In genomic region chr6:22379831-22380230, GRCm38 (mm10) we compare ENCODE assay signal across 30 mouse cellular contexts. TPM values are rescaled to one million over a fixed set of nuclear protein-coding genes. Genes with fewer than 3 reads are reported as not detected.
DNase-seq lines count a peak whose midpoint lies in the region; ATAC-seq and TF ChIP-seq lines count a peak whose summit lies in the region.
"Had no signal": no experiment of that assay in that cellular context is flagged by ENCODE, and none has a peak within 500 bp of the region (broad histone marks: within the 10 kb centered on the region; RNA-seq: fewer than 3 reads in every experiment).

No protein-coding gene starts in this region.

- no peak for ATAC-seq in kidney, postnatal 0 days (replicated peaks; ENCODE audit: low FRiP score, low read depth)
- no peak for ATAC-seq in monocyte, adult 5-6 weeks (replicated peaks; ENCODE audit: insufficient number of reproducible peaks, low FRiP score, low TSS enrichment, poor library complexity, severe bottlenecking)
- no peak for ATAC-seq in megakaryocyte-erythroid progenitor cell, adult 5-6 weeks (replicated peaks; ENCODE audit: low FRiP score, low TSS enrichment, poor library complexity, severe bottlenecking)
- ATAC-seq: forebrain, embryonic 15.5 days; midbrain, embryonic 13.5 days; Patski had no signal

- H3K36me3 ChIP-seq in kidney, postnatal 0 days (ENCODE audit: insufficient read depth, low read length): no peaks in the 10 kb centered on the region
- no peaks in the 10 kb centered on the region for H3K36me3 ChIP-seq in CH12.LX (replicated peaks in 1 of 2; ENCODE audit: control insufficient read depth in 1 of 2, insufficient read depth in 1 of 2, low read length in 1 of 2)
- H3K36me3 ChIP-seq: forebrain, embryonic 15.5 days; midbrain, embryonic 13.5 days; neural tube, embryonic 15.5 days had no signal

- in situ Hi-C loops in CH12.LX (cut with MboI; ENCODE audit: low pct_ligation_motif_present, low pct_unique_long_range_greater_than_20kb, low sequenced_read_pairs): no loop called here

- no peaks in the 10 kb centered on the region for H3K79me2 ChIP-seq in CH12.LX (replicated peaks; ENCODE audit: control insufficient read depth, extremely low read depth, insufficient read depth, poor library complexity, severe bottlenecking)

- H3K27me3 ChIP-seq in kidney, postnatal 0 days (ENCODE audit: insufficient read depth, low read length): no peaks in the 10 kb centered on the region
- no peaks in the 10 kb centered on the region for H3K27me3 ChIP-seq in CH12.LX (replicated peaks)
- H3K27me3 ChIP-seq: forebrain, embryonic 15.5 days; megakaryocyte, embryonic 14.5 days; midbrain, embryonic 13.5 days; neural tube, embryonic 15.5 days; Patski had no signal

- TF ChIP-seq CTCF in kidney, postnatal 0 days (IDR thresholded peaks at IDR 0.05; ENCODE audit: low read depth): no peak
- TF ChIP-seq CTCF in CH12.LX (conservative IDR thresholded peaks at IDR 0.05 in 1 of 2, IDR thresholded peaks at IDR 0.05 in 1 of 2; ENCODE audit: low read depth in 2 of 2, low read length in 2 of 2): no peak

- no peak overlapping the region for H3K4me2 ChIP-seq in kidney, postnatal 0 days (ENCODE audit: low read length)
- no peak overlapping the region for H3K4me2 ChIP-seq in CH12.LX (ENCODE audit: insufficient read depth, low read depth, poor library complexity, severe bottlenecking)
- H3K4me2 ChIP-seq: forebrain, embryonic 15.5 days; heart, embryonic 11.5 days; hindbrain, embryonic 14.5 days; lung, embryonic 14.5 days; midbrain, embryonic 13.5 days; neural tube, embryonic 15.5 days had no signal

- no peak for TF ChIP-seq EP300 in CH12.LX (IDR thresholded peaks at IDR 0.05; ENCODE audit: low read length)

- WGBS in kidney, postnatal 0 days: 92% methylated on average over 1 of the region's 1 CpGs

- H3K4me1 ChIP-seq in kidney, postnatal 0 days (replicated peaks; ENCODE audit: insufficient read depth, low read length): no peaks in the 10 kb centered on the region
- H3K4me1 ChIP-seq in CH12.LX (ENCODE audit: control insufficient read depth in 1 of 2, insufficient read depth in 2 of 2): peaks cover 7 to 15% of the 10 kb centered on the region in 2 experiments; a peak in 3 of 4 replicates
- H3K4me1 ChIP-seq: forebrain, embryonic 15.5 days; midbrain, embryonic 13.5 days; neural tube, embryonic 15.5 days had no signal

- no peak for TF ChIP-seq POLR2A in CH12.LX (IDR thresholded peaks at IDR 0.05; ENCODE audit: low read depth, low read length)

- no peak overlapping the region for H3K9ac ChIP-seq in kidney, postnatal 0 days (ENCODE audit: low read depth, low read length)
- H3K9ac ChIP-seq in CH12.LX (ENCODE audit: insufficient read depth, low read depth): no peak overlapping the region
- H3K9ac ChIP-seq: forebrain, embryonic 15.5 days; hindbrain, embryonic 14.5 days; liver, embryonic 14.5 days; lung, embryonic 14.5 days; midbrain, embryonic 13.5 days; neural tube, embryonic 15.5 days had no signal

- no peak for TF ChIP-seq RAD21 in CH12.LX (IDR thresholded peaks at IDR 0.05; ENCODE audit: low read depth, low read length)

- H3K27ac ChIP-seq in kidney, postnatal 0 days: no peak overlapping the region
- H3K27ac ChIP-seq in CH12.LX (ENCODE audit: insufficient read depth, low read depth): no peak overlapping the region
- H3K27ac ChIP-seq: forebrain, embryonic 15.5 days; gastrocnemius, adult 2 months; hindbrain, embryonic 14.5 days; liver, embryonic 14.5 days; midbrain, embryonic 13.5 days; neural tube, embryonic 15.5 days; stomach, postnatal 0 days had no signal

- peak; percentile 24 for DNase-seq in kidney, postnatal 0 days (ENCODE audit: low spot score)
- DNase-seq in kidney, postnatal 36 days: no peak
- DNase-seq in CH12.LX (ENCODE audit: extremely low read depth): no peak
- peak; percentile 16 for DNase-seq in fat pad, adult 2 months (ENCODE audit: extremely low read depth, low read depth, low spot score)
- DNase-seq in thymus, postnatal 14 days: no peak
- DNase-seq: cerebellum, adult 18-20 months; cerebellum, postnatal 10 days; gastrocnemius, adult 2 months; gastrocnemius, postnatal 36 days; heart, adult 18-20 months; kidney, adult 2 months; layer of hippocampus, adult 9-11 months; liver; lung, embryonic 14.5 days; lung, postnatal 4 days; right cerebral cortex, adult 18-20 months; spleen, adult 18-20 months; thymus, adult 18-20 months; thymus, postnatal 36 days had no signal

- no peak overlapping the region for H3K4me3 ChIP-seq in kidney, postnatal 0 days (replicated peaks; ENCODE audit: low read depth, low read length)
- no peak overlapping the region for H3K4me3 ChIP-seq in CH12.LX (replicated peaks in 1 of 3; ENCODE audit: low read depth in 2 of 3, low read length in 2 of 3, poor library complexity in 1 of 3)
- H3K4me3 ChIP-seq: forebrain, embryonic 15.5 days; gastrocnemius, adult 2 months; midbrain, embryonic 13.5 days; neural tube, embryonic 15.5 days had no signal

- dilution Hi-C loops in CH12.LX (cut with MboI; ENCODE audit: extremely low pct_ligation_motif_present, extremely low pct_unique_long_range_greater_than_20kb, low sequenced_read_pairs): no loop called here

- H3K9me3 ChIP-seq in kidney, postnatal 0 days (replicated peaks; ENCODE audit: low read length): no peaks in the 10 kb centered on the region
- peaks cover 5% of the 10 kb centered on the region for H3K9me3 ChIP-seq in CH12.LX (replicated peaks; ENCODE audit: low read length)
- H3K9me3 ChIP-seq: forebrain, embryonic 15.5 days; megakaryocyte, embryonic 14.5 days; midbrain, embryonic 13.5 days; neural tube, embryonic 15.5 days had no signal

TF ChIP-seq in CH12.LX, 34 proteins besides CTCF, POLR2A, EP300 and RAD21:
- TF ChIP-seq POLR2AphosphoS2 (IDR thresholded peaks at IDR 0.05; ENCODE audit: low read depth, low read length) (no peak), ZNF384 (IDR thresholded peaks at IDR 0.05; ENCODE audit: low read depth, low read length) (0 out of 2 replicates have a peak, but pooled peaks have one; percentile 18)

RNA-seq across cellular contexts. Expression of gene Fam3c, which starts 23.8 kb away (rescaled TPM):
- polyA plus RNA-seq in kidney, postnatal 0 days (2015; fragmentation: Nextera tagmentation; extraction: Ambion mirVana): 65.0 and 65.4 TPM in 2 replicates
- total RNA-seq in CH12.LX (2012; rRNA removed) (95.9 and 121 TPM in 2 replicates), CH12.LX (2014; rRNA removed) (61.9 and 68.4 TPM in 2 replicates)
- polyA plus RNA-seq in CH12.LX (2012; ENCODE audit: insufficient read length, low read depth): 155 and 169 TPM in 2 replicates
- 36.6 to 53.6 TPM (median 40.8 TPM) in 3 replicates for total RNA-seq in monocyte, adult 5-6 weeks (2017)
- 12.6 and 18.4 TPM in 2 replicates for total RNA-seq in megakaryocyte-erythroid progenitor cell, adult 5-6 weeks (2014; fragmentation: Nextera tagmentation)
- 49.3 and 75.9 TPM in 2 replicates for total RNA-seq in megakaryocyte-erythroid progenitor cell, adult 5-6 weeks (2017)

Comparison
In these comparisons a context has a peak if more than half of its experiments do, and no peak if none do; other contexts are left out.
1. DNase-seq: peak in kidney, postnatal 0 days (single experiment) and fat pad, adult 2 months (single experiment); none in kidney, postnatal 36 days (0 of 2), CH12.LX (single experiment) and thymus, postnatal 14 days (single experiment).